Mouse (Mus musculus): ENCODE results near the gene Nmnat1. TPM values are rescaled to one million over a fixed set of nuclear protein-coding genes. Genes with fewer than 3 reads are reported as not detected.
"Not testable (repeated sequence)": the region's sequence is repeated elsewhere in the genome, so short reads cannot be mapped to it uniquely, and the experiment has no call there.

Gene Nmnat1
- total RNA-seq, 2 experiments from 2014 or later, result 8.0 to 8.4 TPM

GRCm38 (mm10) chr4:149445868-149446267 lies 39.1 kb downstream of the Nmnat1 start:
- no peak for DNase-seq (ENCODE audit: extremely low spot score in 1 of 2, low spot score in 1 of 2)

GRCm38 (mm10) chr4:149444964-149445701 lies 39.9 kb downstream of the Nmnat1 start:
- DNase-seq (ENCODE audit: extremely low spot score in 1 of 2, low spot score in 1 of 2), result peak; percentile 69 to 74

GRCm38 (mm10) chr4:149444465-149444864 lies 40.5 kb downstream of the Nmnat1 start:
- no peak for DNase-seq (ENCODE audit: extremely low spot score in 1 of 2, low spot score in 1 of 2)

GRCm38 (mm10) chr4:149442436-149442835 lies 42.6 kb downstream of the Nmnat1 start:
- no peak for DNase-seq (ENCODE audit: extremely low spot score in 1 of 2, low spot score in 1 of 2)

GRCm38 (mm10) chr4:149440576-149440975 lies 44.4 kb downstream of the Nmnat1 start:
- no peak for DNase-seq (ENCODE audit: extremely low spot score in 1 of 2, low spot score in 1 of 2)

- DNase-seq (ENCODE audit: extremely low spot score in 1 of 2, low spot score in 1 of 2), result not testable (repeated sequence)
Observed at GRCm38 (mm10) chr4:149431887-149432286, 53.1 kb downstream of the Nmnat1 start.

- DNase-seq (ENCODE audit: extremely low spot score in 1 of 2, low spot score in 1 of 2), result no peak
Observed at GRCm38 (mm10) chr4:149429592-149429991, 55.4 kb downstream of the Nmnat1 start.

- peak; percentile 95 to 96 for DNase-seq (ENCODE audit: extremely low spot score in 1 of 2, low spot score in 1 of 2)
Observed at GRCm38 (mm10) chr4:149426325-149427199, 58.4 kb downstream of the Nmnat1 start, which contains the start of gene Ube4b. Ube4b (minus strand) TSS chr4:149426749.

- peak in 1 of 2 experiments; percentile 26 for DNase-seq (ENCODE audit: extremely low spot score in 1 of 2, low spot score in 1 of 2)
Observed at GRCm38 (mm10) chr4:149425801-149426292, 59.2 kb downstream of the Nmnat1 start.

GRCm38 (mm10) chr4:149424755-149425154 lies 60.2 kb downstream of the Nmnat1 start:
- DNase-seq (ENCODE audit: extremely low spot score in 1 of 2, low spot score in 1 of 2), result no peak

- no peak for DNase-seq (ENCODE audit: extremely low spot score in 1 of 2, low spot score in 1 of 2)
Observed at GRCm38 (mm10) chr4:149417854-149418365, 67.1 kb downstream of the Nmnat1 start.

Other genes starting within 250 kb of the Nmnat1 start
- gene Kif1b, start 177.5 kb downstream of the Nmnat1 start, total RNA-seq (2021), result 100 to 1,000 TPM; 372 to 435 TPM
- gene Ube4b, start 58.5 kb downstream of the Nmnat1 start, total RNA-seq (2021), result 100 to 1,000 TPM in 1 of 2 experiments, 10 to 100 TPM in 1; 92.8 to 113 TPM
- not detected for gene Rbp7, start 30.2 kb downstream of the Nmnat1 start, total RNA-seq (2021)
- not detected for gene Tmem274, start 7.8 kb downstream of the Nmnat1 start, total RNA-seq (2021)
- gene Lzic, start within 50 bp of the Nmnat1 start, total RNA-seq (2021), result 10 to 100 TPM; 19.5 to 21.5 TPM
- gene Ctnnbip1, start 33.0 kb upstream of the Nmnat1 start, total RNA-seq (2021), result 10 to 100 TPM; 39.5 to 41.1 TPM
- gene Clstn1, start 101.3 kb upstream of the Nmnat1 start, total RNA-seq (2021), result 100 to 1,000 TPM; 782 to 866 TPM
- gene Pik3cd, start 217.4 kb upstream of the Nmnat1 start, total RNA-seq (2021), result 10 to 100 TPM; 22.9 to 25.2 TPM

All from layer of hippocampus, postnatal 25 days (tissue).